Mouse (Mus musculus) midbrain, embryonic 11.5 days (tissue): ENCODE measurements around the gene Git2. TPM values are rescaled to one million over a fixed set of nuclear protein-coding genes. Genes with fewer than 3 reads are reported as not detected.

ENCODE experiments used
- ATAC-seq: fragments of 200-750 bp; cut with Nextera tagmentation; 2 replicates; pipeline ENCODE4 v1.8.0; 2017; ENCODE audit warnings: moderate TSS enrichment, moderate library complexity; ENCODE audit not compliant: low FRiP score
- DNase-seq: peaks from one replicate; pipeline ENCODE4 v3.0.0; 2015; ENCODE audit warnings: low spot score; ENCODE audit errors: missing footprints
- H3K27ac ChIP-seq: fragments of 300-500 bp; sonication (generic); 2 replicates; pipeline ENCODE4 v1.5.1; 2014; ENCODE audit warnings: low read depth, low read length
- H3K27me3 ChIP-seq: fragments of 300-500 bp; sonication (generic); 2 replicates; pipeline ENCODE4 v1.6.1; 2014; ENCODE audit warnings: mild to moderate bottlenecking, low read length, moderate library complexity, mixed read lengths; ENCODE audit not compliant: control insufficient read depth, insufficient read depth
- H3K36me3 ChIP-seq: fragments of 300-500 bp; sonication (generic); 2 replicates; pipeline ENCODE4 v1.6.1; 2014; ENCODE audit warnings: mild to moderate bottlenecking, low read length, moderate library complexity, mixed read lengths; ENCODE audit not compliant: control insufficient read depth, insufficient read depth
- H3K4me1 ChIP-seq: fragments of 300-500 bp; sonication (generic); 2 replicates; pipeline ENCODE4 v1.6.1; 2014; ENCODE audit warnings: low read length; ENCODE audit not compliant: control insufficient read depth, insufficient read depth
- H3K4me2 ChIP-seq: fragments of 300-500 bp; sonication (generic); 2 replicates; pipeline ENCODE4 v1.6.1; 2014; ENCODE audit warnings: mild to moderate bottlenecking, moderate library complexity
- H3K4me3 ChIP-seq: fragments of 300-500 bp; sonication (generic); 2 replicates; pipeline ENCODE4 v1.5.1; 2014; ENCODE audit warnings: low read depth, low read length
- H3K9ac ChIP-seq: fragments of 300-500 bp; sonication (generic); 2 replicates; pipeline ENCODE4 v1.6.1; 2014; ENCODE audit warnings: low read length
- H3K9me3 ChIP-seq: fragments of 300-500 bp; sonication (generic); 2 replicates; pipeline ENCODE4 v1.6.1; 2016; ENCODE audit warnings: low read length; ENCODE audit not compliant: control insufficient read depth
- WGBS: fragments of 180-500 bp; shearing (Covaris S2); extraction: QIAGEN DNeasy Blood & Tissue Kit; methylation state at CpG from one replicate; pipeline ENCODE4 v1.1.7; 2014; 5-methylcytosine and 5-hydroxymethylcytosine counted together
- polyA plus RNA-seq: library from polyadenylated mRNA; unstranded; fragments of >200 nt; fragmentation: Nextera tagmentation; extraction: Ambion mirVana; gene quantifications from 2 replicates; pipeline ENCODE4 v1.2.1, GENCODE M21; 2014

Git2 gene
- polyA plus RNA-seq, 1 experiment from 2014 or later, result 29.5 TPM

- Histone ChIP-seq H3K9ac (no peak overlapping the region), H3K4me1 (no peaks in the 10 kb centered on the region), H3K4me2 (no peak overlapping the region), H3K36me3 (peaks cover 9% of the 10 kb centered on the region), H3K27ac (no peak overlapping the region), H3K9me3 (no peaks in the 10 kb centered on the region), H3K27me3 (no peaks in the 10 kb centered on the region), H3K4me3 (no peak overlapping the region)
- no peak for ATAC-seq
- DNase-seq, result no peak
- WGBS, result 88% methylated on average over 6 of the region's 6 CpGs
These were observed 26.5 kb upstream of the Git2 start for GRCm38 (mm10) chr5:114801841-114802240.

- DNase-seq (peak; percentile 73), ATAC-seq (no peak)
- Histone ChIP-seq H3K9me3 (no peaks in the 10 kb centered on the region), H3K4me1 (peaks cover 5% of the 10 kb centered on the region; the same call in 1 of the 2 replicates), H3K27me3 (no peaks in the 10 kb centered on the region), H3K27ac (no peak overlapping the region), H3K4me2 (no peak overlapping the region), H3K4me3 (no peak overlapping the region), H3K36me3 (peaks cover 9% of the 10 kb centered on the region), H3K9ac (no peak overlapping the region)
- 23% methylated on average over 8 of the region's 8 CpGs for WGBS
These were observed 25.7 kb upstream of the Git2 start for GRCm38 (mm10) chr5:114801049-114801448.

- peaks cover 15% of the 10 kb centered on the region; the same call in 1 of the 2 replicates for H3K4me1 ChIP-seq
- peaks cover 9% of the 10 kb centered on the region for H3K36me3 ChIP-seq
- DNase-seq, result no peak
- H3K27ac ChIP-seq, result no peak overlapping the region
- 90% methylated on average over 11 of the region's 11 CpGs for WGBS
- no peak overlapping the region for H3K9ac ChIP-seq
- H3K27me3 ChIP-seq, result no peaks in the 10 kb centered on the region
- no peaks in the 10 kb centered on the region for H3K9me3 ChIP-seq
- H3K4me2 ChIP-seq, result no peak overlapping the region
- H3K4me3 ChIP-seq, result no peak overlapping the region
- no peak for ATAC-seq
These were observed 24.5 kb upstream of the Git2 start for GRCm38 (mm10) chr5:114799848-114800247.

GRCm38 (mm10) chr5:114797253-114797652 is 21.9 kb upstream of the Git2 start:
- no peak overlapping the region for H3K4me3 ChIP-seq
- H3K9ac ChIP-seq, result no peak overlapping the region
- no peak overlapping the region for H3K27ac ChIP-seq
- H3K9me3 ChIP-seq, result no peaks in the 10 kb centered on the region
- H3K36me3 ChIP-seq, result peaks cover 1% of the 10 kb centered on the region; the same call in 1 of the 2 replicates
- no peak overlapping the region for H3K4me2 ChIP-seq
- WGBS, result 89% methylated on average over 8 of the region's 8 CpGs
- no peak for ATAC-seq
- H3K27me3 ChIP-seq, result no peaks in the 10 kb centered on the region
- H3K4me1 ChIP-seq, result peaks cover 19% of the 10 kb centered on the region
- no peak for DNase-seq

GRCm38 (mm10) chr5:114796299-114797012 is 21.1 kb upstream of the Git2 start:
- Histone ChIP-seq H3K27ac (peak overlapping the region; percentile 42), H3K4me3 (peak overlapping the region; percentile 30), H3K36me3 (no peaks in the 10 kb centered on the region; the same call in 1 of the 2 replicates), H3K9me3 (no peaks in the 10 kb centered on the region), H3K27me3 (no peaks in the 10 kb centered on the region), H3K9ac (peak overlapping the region; percentile 53), H3K4me2 (peak overlapping the region; percentile 63), H3K4me1 (peaks cover 19% of the 10 kb centered on the region)
- DNase-seq (peak; percentile 91), ATAC-seq (peak; percentile 65)
- WGBS, result 3% methylated on average over 40 of the region's 40 CpGs

GRCm38 (mm10) chr5:114795653-114796052 is 20.3 kb upstream of the Git2 start:
- no peak overlapping the region for H3K4me3 ChIP-seq
- peak; percentile 87 for DNase-seq

GRCm38 (mm10) chr5:114795231-114795630 is 19.9 kb upstream of the Git2 start:
- Histone ChIP-seq H3K9me3 (no peaks in the 10 kb centered on the region), H3K27me3 (no peaks in the 10 kb centered on the region), H3K27ac (no peak overlapping the region), H3K4me2 (no peak overlapping the region), H3K36me3 (peaks cover 2% of the 10 kb centered on the region), H3K9ac (no peak overlapping the region), H3K4me3 (no peak overlapping the region), H3K4me1 (peaks cover 19% of the 10 kb centered on the region)
- DNase-seq (no peak), ATAC-seq (no peak)
- WGBS, result 43% methylated on average over 9 of the region's 9 CpGs

More at GRCm38 (mm10) chr5:114795653-114796052, 20.3 kb upstream of the Git2 start:
- no peak for ATAC-seq
- H3K4me1 ChIP-seq, result peaks cover 19% of the 10 kb centered on the region
- 61% methylated on average over 9 of the region's 9 CpGs for WGBS
- no peak overlapping the region for H3K4me2 ChIP-seq
- no peak overlapping the region for H3K27ac ChIP-seq
- H3K9ac ChIP-seq, result no peak overlapping the region
- H3K27me3 ChIP-seq, result no peaks in the 10 kb centered on the region
- H3K9me3 ChIP-seq, result no peaks in the 10 kb centered on the region
- peaks cover 2% of the 10 kb centered on the region for H3K36me3 ChIP-seq

- DNase-seq (peak; percentile 76), ATAC-seq (no peak)
- H3K4me1 ChIP-seq, result peaks cover 19% of the 10 kb centered on the region
- H3K9me3 ChIP-seq, result no peaks in the 10 kb centered on the region
- H3K27me3 ChIP-seq, result no peaks in the 10 kb centered on the region
- 76% methylated on average over 4 of the region's 4 CpGs for WGBS
- H3K4me2 ChIP-seq, result no peak overlapping the region
- H3K36me3 ChIP-seq, result peaks cover 2% of the 10 kb centered on the region
- no peak overlapping the region for H3K27ac ChIP-seq
- no peak overlapping the region for H3K4me3 ChIP-seq
- no peak overlapping the region for H3K9ac ChIP-seq
These were observed 19.3 kb upstream of the Git2 start for GRCm38 (mm10) chr5:114794609-114795008.

GRCm38 (mm10) chr5:114793317-114793716 is 18.0 kb upstream of the Git2 start:
- H3K9me3 ChIP-seq, result no peaks in the 10 kb centered on the region
- no peak overlapping the region for H3K27ac ChIP-seq
- no peak for DNase-seq
- ATAC-seq, result no peak
- H3K27me3 ChIP-seq, result no peaks in the 10 kb centered on the region
- 76% methylated on average over 7 of the region's 7 CpGs for WGBS
- no peak overlapping the region for H3K4me2 ChIP-seq
- peaks cover 2% of the 10 kb centered on the region for H3K36me3 ChIP-seq
- H3K4me1 ChIP-seq, result peaks cover 19% of the 10 kb centered on the region
- no peak overlapping the region for H3K9ac ChIP-seq
- no peak overlapping the region for H3K4me3 ChIP-seq
